Mouse (Mus musculus) embryonic facial prominence, embryonic 15.5 days (tissue): ENCODE results near the gene Adal. TPM values are rescaled to one million over a fixed set of nuclear protein-coding genes. Genes with fewer than 3 reads are reported as not detected.

Experiments used
- ATAC-seq: fragments of 200-750 bp; cut with Nextera tagmentation; 2 replicates; pipeline ENCODE4 v1.8.0; 2017; ENCODE audit warnings: low read depth, moderate TSS enrichment; ENCODE audit not compliant: insufficient number of reproducible peaks, low FRiP score, low TSS enrichment
- H3K27ac ChIP-seq: fragments of 300-500 bp; sonication (generic); replicated peaks from 2 replicates; pipeline ENCODE4 v1.5.1; 2015; ENCODE audit warnings: mild to moderate bottlenecking, inconsistent platforms
- H3K27me3 ChIP-seq: fragments of 300-500 bp; sonication (generic); 2 replicates; pipeline ENCODE4 v1.6.1; 2015; ENCODE audit warnings: inconsistent platforms
- H3K36me3 ChIP-seq: fragments of 300-500 bp; sonication (generic); 2 replicates; pipeline ENCODE4 v1.6.1; 2015; ENCODE audit warnings: mild to moderate bottlenecking, inconsistent platforms
- H3K4me1 ChIP-seq: fragments of 300-500 bp; sonication (generic); 2 replicates; pipeline ENCODE4 v1.6.1; 2015; ENCODE audit warnings: inconsistent platforms
- H3K4me2 ChIP-seq: fragments of 300-500 bp; sonication (generic); replicated peaks from 2 replicates; pipeline ENCODE4 v1.6.1; 2015; ENCODE audit warnings: mild to moderate bottlenecking, inconsistent platforms
- H3K4me3 ChIP-seq: fragments of 300-500 bp; sonication (generic); replicated peaks from 2 replicates; pipeline ENCODE4 v1.5.1; 2015; ENCODE audit warnings: mild to moderate bottlenecking, inconsistent platforms
- H3K9ac ChIP-seq: fragments of 300-500 bp; sonication (generic); 2 replicates; pipeline ENCODE4 v1.6.1; 2015; ENCODE audit warnings: inconsistent platforms
- H3K9me3 ChIP-seq: fragments of 300-500 bp; sonication (generic); replicated peaks from 2 replicates; pipeline ENCODE4 v1.6.1; 2016; ENCODE audit warnings: inconsistent platforms
- WGBS: fragments of 180-500 bp; shearing (Covaris S2); methylation state at CpG from one replicate; pipeline ENCODE4 v1.1.7; 2015; 5-methylcytosine and 5-hydroxymethylcytosine counted together
- polyA plus RNA-seq: library from polyadenylated mRNA; unstranded; fragments of >200 nt; fragmentation: Nextera tagmentation; extraction: Ambion mirVana; gene quantifications from 2 replicates; pipeline ENCODE4 v1.2.1, GENCODE M21; 2015

The Adal gene
- polyA plus RNA-seq, 1 experiment from 2014 or later, result 17.9 TPM

DNA sequence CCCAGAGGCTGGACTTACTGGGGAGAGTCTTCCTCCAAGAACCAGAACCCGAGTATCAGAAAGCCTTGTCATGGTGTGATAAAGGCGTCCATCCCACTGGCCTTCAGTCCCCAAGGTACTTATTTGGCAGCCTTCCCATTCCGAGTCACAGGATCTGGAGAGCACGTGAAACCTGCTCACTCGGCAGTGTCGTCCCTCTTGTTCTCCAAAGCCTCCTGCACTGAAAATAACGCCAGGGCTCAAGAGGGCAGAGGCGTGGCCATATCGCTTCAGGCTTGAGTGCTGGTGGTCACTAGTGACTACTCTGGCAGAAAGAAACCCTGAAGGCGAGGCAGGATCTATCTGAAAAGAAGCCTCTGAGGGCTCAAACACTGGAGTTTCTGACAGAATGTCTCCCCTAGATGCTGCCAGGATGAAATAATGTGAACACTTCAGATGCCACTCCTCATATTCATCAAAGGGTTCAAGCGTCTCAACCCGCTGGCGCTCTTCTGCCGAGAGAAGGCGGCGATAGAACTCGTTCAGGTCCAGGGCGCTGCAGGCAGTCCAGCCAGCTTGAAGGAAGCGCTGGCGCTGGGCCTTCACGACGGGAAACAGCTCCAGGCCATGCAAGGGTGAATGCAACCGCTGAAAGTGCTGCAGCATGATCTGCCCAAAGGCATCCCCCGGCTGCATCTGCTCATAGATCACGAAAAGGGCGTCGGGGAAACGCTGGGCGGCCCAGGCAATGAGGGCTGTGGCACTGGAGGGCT lies 786 bp upstream of the Adal start:
- no peaks in the 10 kb centered on the region for H3K9me3 ChIP-seq
- 50% methylated on average over 29 of the region's 29 CpGs for WGBS
- H3K4me1 ChIP-seq, result peaks cover 19% of the 10 kb centered on the region

DNA sequence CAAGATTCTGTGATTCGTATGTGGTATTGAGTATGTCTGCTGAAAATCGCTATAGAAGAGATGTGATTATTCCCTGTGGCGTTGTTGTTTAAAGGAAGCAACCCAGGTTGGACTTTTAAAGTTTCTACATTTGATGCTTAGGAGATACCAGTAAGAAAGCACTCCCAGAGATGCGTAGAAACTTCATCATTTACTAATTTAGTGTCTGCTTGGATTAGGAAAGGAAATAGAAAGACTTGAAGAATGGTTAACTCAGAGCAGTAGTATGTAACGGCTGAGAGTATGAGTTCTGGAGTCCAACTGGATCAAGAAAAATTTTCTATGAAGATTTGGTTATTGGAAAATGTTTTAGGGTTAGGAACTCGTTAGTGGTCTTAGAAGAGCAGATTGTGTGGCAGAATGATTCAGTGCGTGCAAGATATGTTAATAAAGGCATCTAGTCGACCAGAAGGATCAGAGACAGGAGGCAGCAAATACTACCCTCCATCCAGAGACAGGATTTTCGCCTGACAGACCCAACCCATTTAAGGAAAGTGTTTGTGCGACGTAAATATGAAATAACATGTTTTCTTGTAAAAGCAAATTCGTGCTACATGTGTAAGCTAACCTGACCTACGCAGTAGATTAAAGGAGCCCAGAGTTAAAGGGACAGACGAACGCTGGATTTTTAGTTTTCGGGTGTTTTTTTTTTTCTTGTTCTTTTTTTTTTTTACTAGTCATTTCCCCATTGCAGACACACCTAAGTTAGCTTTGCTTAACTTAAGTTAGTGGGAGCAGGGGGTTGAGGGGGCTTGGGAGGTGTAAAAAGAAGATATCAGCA lies 1.2 kb downstream of the Adal start:
- Histone ChIP-seq H3K4me1 (peaks cover 19% of the 10 kb centered on the region), H3K27me3 (no peaks in the 10 kb centered on the region), H3K9me3 (no peaks in the 10 kb centered on the region), H3K36me3 (peaks cover 27% of the 10 kb centered on the region), H3K4me2 (peak overlapping the region; percentile 94), H3K9ac (peak overlapping the region; percentile 57), H3K4me3 (peak overlapping the region; percentile 73), H3K27ac (peak overlapping the region; percentile 100)
- no peak for ATAC-seq
- 66% methylated on average over 16 of the region's 16 CpGs for WGBS

More for the DNA sequence above, 786 bp upstream of the Adal start:
- peaks cover 11% of the 10 kb centered on the region for H3K36me3 ChIP-seq
- peak overlapping the region; percentile 100 for H3K27ac ChIP-seq
- peak overlapping the region; percentile 94 for H3K4me2 ChIP-seq
- no peak for ATAC-seq
- no peaks in the 10 kb centered on the region for H3K27me3 ChIP-seq
- peak overlapping the region; percentile 84 for H3K9ac ChIP-seq
- H3K4me3 ChIP-seq, result peak overlapping the region; percentile 73

DNA sequence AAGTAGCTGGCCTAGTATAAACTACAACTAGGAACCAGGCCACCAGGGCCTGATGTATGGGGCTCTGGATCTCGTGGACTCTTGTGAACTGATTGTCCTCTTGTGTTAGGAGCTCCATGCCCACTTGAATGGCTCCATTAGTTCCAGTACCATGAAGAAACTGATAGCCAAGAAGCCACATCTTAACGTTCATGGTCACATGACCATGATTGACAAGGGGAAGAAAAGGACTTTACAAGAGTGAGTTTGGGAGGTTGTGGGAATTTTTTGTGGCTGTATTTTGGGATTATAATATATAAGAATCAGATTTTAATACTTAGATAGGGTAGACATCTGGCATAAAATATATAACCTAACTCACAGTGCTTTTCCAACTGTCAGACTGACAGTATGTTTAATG lies 2.2 kb downstream of the Adal start:
- Histone ChIP-seq H3K27ac (no peak overlapping the region), H3K36me3 (peaks cover 27% of the 10 kb centered on the region), H3K4me1 (peaks cover 19% of the 10 kb centered on the region), H3K4me2 (no peak overlapping the region), H3K9ac (no peak overlapping the region), H3K9me3 (no peaks in the 10 kb centered on the region), H3K27me3 (no peaks in the 10 kb centered on the region), H3K4me3 (no peak overlapping the region)
- 60% methylated on average over 2 of the region's 2 CpGs for WGBS
- ATAC-seq, result no peak

DNA sequence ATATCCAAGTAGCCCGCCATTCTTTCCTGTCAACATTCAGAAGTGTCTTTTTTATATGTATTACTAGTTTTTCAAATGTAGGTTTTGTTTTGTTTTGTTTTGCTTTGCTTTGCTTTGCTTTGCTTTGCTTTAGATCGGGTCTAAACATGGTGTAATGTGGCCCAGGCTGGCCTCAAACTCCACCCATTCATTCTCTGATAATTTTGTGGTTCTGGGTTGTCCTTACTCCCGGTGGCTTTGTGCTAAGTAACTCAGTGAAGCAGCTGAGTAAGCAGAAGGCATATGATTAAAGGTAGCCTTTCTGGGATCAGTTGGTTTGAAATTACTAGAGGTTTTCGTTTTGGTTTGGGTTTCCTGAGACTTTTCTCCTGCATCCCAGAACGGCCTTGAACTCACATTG lies 9.5 kb downstream of the Adal start:
- no peak for ATAC-seq

DNA sequence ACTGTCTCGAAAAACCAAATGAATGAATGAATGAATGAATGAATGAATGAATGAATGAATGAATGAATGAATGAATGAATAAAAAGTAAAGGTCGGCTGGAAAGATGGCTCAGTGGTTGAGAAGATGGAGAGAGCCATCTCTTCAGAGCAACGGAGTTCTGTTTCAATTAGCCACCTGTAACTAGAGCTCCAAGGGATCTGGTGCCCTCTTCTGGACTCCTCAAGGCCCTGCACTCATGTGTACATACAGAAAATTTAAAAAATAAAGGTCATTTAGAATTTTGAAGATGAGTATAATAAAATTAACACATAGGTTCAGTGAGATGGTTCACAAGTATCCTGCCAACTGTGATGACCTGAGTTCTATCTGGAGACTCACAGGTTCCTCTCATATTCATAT lies 12.9 kb downstream of the Adal start:
- Histone ChIP-seq H3K4me2 (no peak overlapping the region), H3K4me3 (no peak overlapping the region), H3K9me3 (no peaks in the 10 kb centered on the region), H3K27ac (no peak overlapping the region), H3K4me1 (no peaks in the 10 kb centered on the region), H3K27me3 (no peaks in the 10 kb centered on the region), H3K9ac (no peak overlapping the region), H3K36me3 (peaks cover 35% of the 10 kb centered on the region)
- no peak for ATAC-seq
- 87% methylated on average over 3 of the region's 3 CpGs for WGBS

More for the DNA sequence above, 9.5 kb downstream of the Adal start:
- no peak overlapping the region for H3K27ac ChIP-seq
- no peaks in the 10 kb centered on the region for H3K27me3 ChIP-seq
- H3K36me3 ChIP-seq, result peaks cover 35% of the 10 kb centered on the region
- WGBS, result 78% methylated on average over 5 of the region's 5 CpGs
- H3K4me1 ChIP-seq, result no peaks in the 10 kb centered on the region
- H3K9ac ChIP-seq, result no peak overlapping the region
- no peaks in the 10 kb centered on the region for H3K9me3 ChIP-seq
- no peak overlapping the region for H3K4me3 ChIP-seq
- no peak overlapping the region for H3K4me2 ChIP-seq

DNA sequence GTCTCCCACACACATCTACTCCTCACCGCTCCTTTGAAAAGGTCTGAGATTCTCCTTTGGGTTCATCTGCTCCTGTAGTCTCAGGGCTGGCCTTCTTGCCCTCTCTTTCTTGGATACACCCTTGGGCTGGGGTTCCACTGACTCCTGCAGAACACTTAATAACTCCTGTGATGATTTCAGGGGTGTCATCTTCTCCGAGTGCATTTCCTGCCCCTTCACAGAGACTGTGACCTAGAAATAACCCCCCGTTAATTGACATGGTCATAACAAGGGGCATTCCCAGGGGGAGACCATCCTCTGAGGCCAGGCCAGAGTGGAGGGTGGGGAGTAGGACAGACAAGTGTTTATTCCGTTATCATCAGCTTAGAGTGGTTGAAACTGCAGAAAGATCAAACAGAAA lies 28.9 kb downstream of the Adal start:
- WGBS, result 48% methylated on average over 4 of the region's 4 CpGs
- Histone ChIP-seq H3K4me3 (peak overlapping the region; percentile 95), H3K4me2 (peak overlapping the region; percentile 73), H3K4me1 (peaks cover 20% of the 10 kb centered on the region), H3K27me3 (no peaks in the 10 kb centered on the region), H3K9ac (no peak overlapping the region), H3K36me3 (peaks cover 16% of the 10 kb centered on the region), H3K27ac (no peak overlapping the region), H3K9me3 (no peaks in the 10 kb centered on the region)
- no peak for ATAC-seq

DNA sequence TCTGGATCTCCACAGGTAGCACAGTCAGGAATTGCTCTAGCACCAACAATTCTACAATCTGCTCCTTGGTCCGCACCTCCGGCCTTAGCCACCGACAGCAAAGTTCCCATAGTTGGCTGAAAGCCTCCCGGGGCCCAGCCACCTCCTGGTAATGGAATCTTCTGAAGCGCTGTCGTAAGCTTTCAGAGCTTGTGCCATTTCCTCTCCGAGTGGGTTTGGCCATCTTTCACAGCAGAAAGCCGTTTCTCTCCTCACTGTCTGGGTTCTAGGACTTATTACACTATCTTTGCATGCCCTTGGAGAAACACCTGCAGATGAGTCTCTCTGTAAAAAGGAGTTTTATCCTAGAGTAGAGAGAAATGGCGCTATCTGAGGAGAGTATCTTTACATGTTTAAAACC lies 29.7 kb downstream of the Adal start:
- peaks cover 20% of the 10 kb centered on the region for H3K4me1 ChIP-seq
- 4% methylated on average over 9 of the region's 9 CpGs for WGBS
- H3K4me3 ChIP-seq, result peak overlapping the region; percentile 95
- H3K36me3 ChIP-seq, result peaks cover 23% of the 10 kb centered on the region
- peak overlapping the region; percentile 61 for H3K9ac ChIP-seq
- ATAC-seq, result no peak
- no peaks in the 10 kb centered on the region for H3K9me3 ChIP-seq
- H3K4me2 ChIP-seq, result peak overlapping the region; percentile 73
- H3K27ac ChIP-seq, result no peak overlapping the region
- no peaks in the 10 kb centered on the region for H3K27me3 ChIP-seq

DNA sequence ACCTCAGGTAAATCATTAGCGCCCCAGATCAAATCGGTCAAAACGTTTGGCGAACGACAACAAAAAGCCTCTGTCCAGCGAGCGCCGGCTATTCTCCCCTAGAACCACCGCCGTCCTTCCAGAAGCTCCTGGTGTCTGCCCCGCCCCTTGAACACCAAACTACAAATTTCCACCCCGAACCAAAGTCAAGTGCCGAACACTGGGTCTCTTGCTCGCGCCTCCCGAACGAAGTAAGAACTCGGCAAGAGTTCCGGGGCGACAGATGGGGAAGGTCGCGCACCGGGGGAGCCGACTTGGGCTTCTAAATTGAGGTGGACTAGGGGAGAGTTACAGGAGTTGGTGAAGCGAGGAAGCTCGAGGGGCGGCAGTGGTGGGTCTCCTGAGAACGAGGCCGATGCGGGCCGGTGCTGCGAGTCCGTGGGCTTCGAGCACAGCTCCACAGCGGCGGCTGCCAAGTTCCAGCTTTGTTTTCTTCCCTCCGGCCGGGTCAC lies 30.3 kb downstream of the Adal start, which contains the start of gene Tubgcp4:
TSS of gene Tubgcp4 (plus strand) at position 174 of the 491 bp plus-strand sequence.
- H3K27me3 ChIP-seq, result no peaks in the 10 kb centered on the region
- peak; percentile 55 for ATAC-seq
- H3K36me3 ChIP-seq, result peaks cover 26% of the 10 kb centered on the region
- H3K9ac ChIP-seq, result peak within 1 kb of the TSS; percentile 61
- H3K4me1 ChIP-seq, result peaks cover 20% of the 10 kb centered on the region
- H3K9me3 ChIP-seq, result no peaks in the 10 kb centered on the region
- peak within 1 kb of the TSS; percentile 92 for H3K27ac ChIP-seq
- H3K4me2 ChIP-seq, result peak within 1 kb of the TSS; percentile 73
- peak within 1 kb of the TSS; percentile 95 for H3K4me3 ChIP-seq
- WGBS, result under 1% methylated on average over 38 of the region's 38 CpGs

DNA sequence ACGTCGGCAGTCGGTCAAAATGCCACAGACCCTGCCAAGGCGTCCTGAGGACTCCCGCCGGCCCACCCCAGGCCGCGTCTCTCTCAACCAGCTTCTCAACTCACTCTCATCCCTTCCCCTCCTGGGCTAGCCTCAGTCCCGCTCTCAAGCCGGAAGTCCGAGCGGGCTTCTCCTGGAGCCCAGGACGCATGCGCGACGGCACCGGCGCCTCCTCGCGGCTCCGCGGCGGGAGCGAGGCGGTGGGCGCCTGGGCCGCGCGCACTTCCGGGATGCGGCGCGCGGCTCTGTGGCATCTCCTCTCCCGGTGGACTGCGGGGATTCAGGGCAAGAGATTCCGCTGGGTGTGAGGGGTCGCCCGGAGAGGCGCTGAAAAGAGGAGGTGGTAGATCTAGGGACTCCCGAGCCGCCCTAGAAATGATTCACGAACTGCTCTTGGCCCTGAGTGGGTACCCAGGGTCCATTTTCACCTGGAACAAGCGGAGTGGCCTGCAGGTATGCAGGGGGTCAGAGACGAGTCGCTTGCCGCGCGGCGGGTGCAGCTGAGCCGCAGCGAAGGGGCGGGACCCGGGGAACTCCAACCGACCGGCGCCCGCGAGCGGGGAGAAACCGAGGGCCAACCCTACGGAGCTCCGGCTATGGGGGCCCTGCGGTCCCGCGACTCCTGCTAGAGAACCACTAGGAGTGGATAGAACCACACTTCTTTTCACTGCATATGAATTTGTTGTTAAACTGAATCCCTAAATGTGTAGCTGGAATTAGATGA lies 30.9 kb downstream of the Adal start, which contains the start of gene Zscan29:
TSS of gene Zscan29 (minus strand) at position 146 of the 763 bp plus-strand sequence.
- peak within 1 kb of the TSS; percentile 73 for H3K4me2 ChIP-seq
- WGBS, result under 1% methylated on average over 66 of the region's 66 CpGs

DNA sequence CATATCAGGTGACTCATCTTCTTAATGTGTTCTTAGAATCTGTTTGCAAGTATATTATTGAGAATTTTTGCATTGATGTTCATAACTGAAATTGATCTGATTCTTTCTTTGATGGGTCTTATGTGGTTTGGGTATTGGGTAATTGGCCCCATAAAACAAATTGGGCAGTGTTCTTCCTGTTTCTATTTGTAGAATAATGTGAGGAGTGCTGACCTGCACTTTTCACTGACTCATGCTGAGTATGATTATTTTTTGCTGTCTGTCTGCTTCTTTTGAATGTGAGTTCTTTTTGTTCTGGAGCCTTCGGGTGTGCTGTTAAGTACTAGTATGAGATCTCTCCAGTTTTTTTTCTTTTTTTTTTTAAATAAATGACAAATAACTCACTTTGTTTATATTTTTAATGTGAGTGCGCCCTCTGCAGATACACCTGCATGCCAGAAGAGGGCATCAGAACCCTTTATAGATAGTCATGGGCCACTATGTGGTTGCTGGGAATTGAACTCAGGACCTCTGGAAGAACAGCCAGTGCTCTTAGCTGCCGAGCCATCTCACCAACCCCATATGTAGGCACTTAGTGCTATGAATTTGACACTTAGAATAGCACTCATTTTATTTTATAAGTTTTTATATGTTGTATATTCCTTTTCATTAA lies 38.7 kb downstream of the Adal start:
- no peak overlapping the region for H3K9ac ChIP-seq
- no peaks in the 10 kb centered on the region for H3K27me3 ChIP-seq
- H3K4me1 ChIP-seq, result no peaks in the 10 kb centered on the region
- no peaks in the 10 kb centered on the region for H3K9me3 ChIP-seq
- no peak for ATAC-seq
- WGBS, result 93% methylated on average over 3 of the region's 3 CpGs
- peaks cover 70% of the 10 kb centered on the region for H3K36me3 ChIP-seq
- H3K27ac ChIP-seq, result no peak overlapping the region
- H3K4me3 ChIP-seq, result no peak overlapping the region
- no peak overlapping the region for H3K4me2 ChIP-seq

More for the DNA sequence above, 30.9 kb downstream of the Adal start, which contains the start of gene Zscan29:
- Histone ChIP-seq H3K9me3 (no peaks in the 10 kb centered on the region), H3K27ac (peak within 1 kb of the TSS; percentile 92), H3K27me3 (no peaks in the 10 kb centered on the region), H3K9ac (peak within 1 kb of the TSS; percentile 61), H3K4me3 (peak within 1 kb of the TSS; percentile 95), H3K36me3 (peaks cover 29% of the 10 kb centered on the region), H3K4me1 (peaks cover 20% of the 10 kb centered on the region)
- ATAC-seq, result peak; percentile 94
